Mouse (Mus musculus) limb, embryonic 10.5 days (tissue): Measurements from ENCODE around the gene Fam184b. TPM values are rescaled to one million over a fixed set of nuclear protein-coding genes. Genes with fewer than 3 reads are reported as not detected.

Experiments used
- DNase-seq: peaks from one replicate; pipeline ENCODE4 v3.0.0-alpha.2; 2017; ENCODE audit warnings: low spot score
- H3K27ac ChIP-seq: fragments of 300-500 bp; sonication (generic); 2 replicates; pipeline ENCODE4 v1.5.1; 2016; ENCODE audit warnings: mild to moderate bottlenecking
- H3K27me3 ChIP-seq: fragments of 300-500 bp; sonication (generic); 2 replicates; pipeline ENCODE4 v1.6.1; 2016; ENCODE audit warnings: low read depth, mild to moderate bottlenecking; ENCODE audit not compliant: poor library complexity, severe bottlenecking
- H3K36me3 ChIP-seq: fragments of 300-500 bp; sonication (generic); 2 replicates; pipeline ENCODE4 v1.6.1; 2016; ENCODE audit warnings: mild to moderate bottlenecking, moderate library complexity
- H3K4me1 ChIP-seq: fragments of 300-500 bp; sonication (generic); 2 replicates; pipeline ENCODE4 v1.6.1; 2016
- H3K4me3 ChIP-seq: fragments of 300-500 bp; sonication (generic); 2 replicates; pipeline ENCODE4 v1.5.1; 2016; ENCODE audit warnings: mild to moderate bottlenecking, moderate library complexity
- H3K9me3 ChIP-seq: fragments of 300-500 bp; sonication (generic); replicated peaks from 2 replicates; pipeline ENCODE4 v1.6.1; 2016; ENCODE audit warnings: mild to moderate bottlenecking
- WGBS: fragments of 180-500 bp; shearing (Covaris S2); methylation state at CpG from one replicate; pipeline ENCODE4 v1.1.7; 2016; 5-methylcytosine and 5-hydroxymethylcytosine counted together
- polyA plus RNA-seq: library from polyadenylated mRNA; unstranded; fragments of >200 nt; fragmentation: Nextera tagmentation; extraction: Ambion mirVana; gene quantifications from 2 replicates; pipeline ENCODE4 v1.2.1, GENCODE M21; 2016

Gene Fam184b
- polyA plus RNA-seq, 1 experiment from 2014 or later = 0.66 TPM

DNA sequence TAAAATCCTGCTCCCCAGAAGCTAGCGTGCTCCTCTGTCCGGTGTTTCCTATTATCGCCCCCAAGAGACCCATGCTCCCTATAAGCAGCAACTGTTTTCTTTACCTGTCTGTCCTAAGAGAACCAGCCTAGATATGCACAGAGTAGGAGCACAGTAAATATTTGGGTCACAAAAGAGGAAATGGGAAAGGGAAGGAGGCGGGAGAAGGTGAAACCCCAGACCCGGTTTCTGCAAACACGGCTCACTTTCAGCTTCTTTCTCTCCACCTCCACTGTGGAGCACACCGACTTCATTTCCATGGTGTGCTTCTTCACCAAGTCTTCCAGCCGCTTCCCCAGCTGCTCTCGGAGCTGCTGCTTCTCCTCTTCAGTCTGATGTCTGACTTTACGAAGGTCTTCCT lies 59.1 kb downstream of the Fam184b start:
- DNase-seq = no peak
- WGBS = 85% methylated on average over 10 of the region's 10 CpGs
- H3K4me1 ChIP-seq = no peaks in the 10 kb centered on the region
- H3K27ac ChIP-seq = no peak overlapping the region
- H3K4me3 ChIP-seq = no peak overlapping the region
- H3K36me3 ChIP-seq = no peaks in the 10 kb centered on the region
- no peaks in the 10 kb centered on the region for H3K27me3 ChIP-seq
- H3K9me3 ChIP-seq = no peaks in the 10 kb centered on the region

GRCm38 (mm10) chr5:45577376-45577775 lies 62.0 kb downstream of the Fam184b start:
- peaks cover 12% of the 10 kb centered on the region for H3K4me1 ChIP-seq
- H3K4me3 ChIP-seq = no peak overlapping the region
- H3K27me3 ChIP-seq = no peaks in the 10 kb centered on the region
- no peaks in the 10 kb centered on the region for H3K9me3 ChIP-seq
- 90% methylated on average over 1 of the region's 1 CpGs for WGBS
- no peak for DNase-seq
- H3K36me3 ChIP-seq = no peaks in the 10 kb centered on the region
- no peak overlapping the region for H3K27ac ChIP-seq

DNA sequence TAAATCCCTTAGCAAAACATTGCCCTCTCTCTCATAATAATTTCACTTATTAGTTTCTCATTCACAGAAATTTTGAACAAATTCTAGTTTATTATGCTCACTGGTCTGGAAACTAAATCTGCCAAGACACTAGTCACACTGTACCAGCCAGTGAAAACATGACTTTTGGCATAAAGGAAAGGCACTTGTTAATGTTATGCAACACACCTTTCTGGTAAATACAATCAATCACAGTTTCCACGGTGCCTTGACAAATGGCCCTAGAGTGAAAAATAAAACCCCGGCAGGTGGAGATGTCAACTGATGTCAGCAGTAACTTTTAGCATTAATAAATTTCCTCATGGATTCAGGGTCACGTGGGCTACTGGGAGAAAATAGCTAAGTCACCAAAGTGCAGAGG lies 62.7 kb downstream of the Fam184b start:
- H3K36me3 ChIP-seq = no peaks in the 10 kb centered on the region
- no peaks in the 10 kb centered on the region for H3K27me3 ChIP-seq
- H3K27ac ChIP-seq = no peak overlapping the region
- H3K4me1 ChIP-seq = peaks cover 13% of the 10 kb centered on the region
- 62% methylated on average over 3 of the region's 3 CpGs for WGBS
- no peak overlapping the region for H3K4me3 ChIP-seq
- H3K9me3 ChIP-seq = no peaks in the 10 kb centered on the region
- DNase-seq = no peak

DNA sequence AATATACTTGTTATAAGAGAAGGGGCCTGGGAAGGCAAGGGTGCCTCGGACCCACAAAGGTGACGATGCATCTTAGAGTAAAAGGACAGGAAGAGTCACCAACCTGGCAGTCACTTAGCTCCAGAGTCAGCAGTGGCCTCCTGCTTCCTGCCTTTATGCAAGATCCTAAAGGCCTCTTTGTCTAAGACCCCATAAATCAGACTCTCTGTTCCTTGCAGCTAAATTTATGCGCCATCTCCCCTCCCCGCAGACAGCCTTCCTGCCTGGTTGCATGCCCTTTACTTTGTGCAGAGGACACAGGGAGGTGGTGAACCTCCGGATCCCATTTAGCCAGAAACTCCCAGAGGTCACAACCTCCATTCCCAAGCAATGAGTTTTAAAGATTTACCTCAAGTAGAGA lies 66.6 kb downstream of the Fam184b start:
- no peaks in the 10 kb centered on the region for H3K27me3 ChIP-seq
- peaks cover 13% of the 10 kb centered on the region for H3K4me1 ChIP-seq
- WGBS = 42% methylated on average over 5 of the region's 5 CpGs
- H3K9me3 ChIP-seq = no peaks in the 10 kb centered on the region
- no peaks in the 10 kb centered on the region for H3K36me3 ChIP-seq
- H3K4me3 ChIP-seq = no peak overlapping the region
- no peak overlapping the region for H3K27ac ChIP-seq
- DNase-seq = peak; percentile 41

DNA sequence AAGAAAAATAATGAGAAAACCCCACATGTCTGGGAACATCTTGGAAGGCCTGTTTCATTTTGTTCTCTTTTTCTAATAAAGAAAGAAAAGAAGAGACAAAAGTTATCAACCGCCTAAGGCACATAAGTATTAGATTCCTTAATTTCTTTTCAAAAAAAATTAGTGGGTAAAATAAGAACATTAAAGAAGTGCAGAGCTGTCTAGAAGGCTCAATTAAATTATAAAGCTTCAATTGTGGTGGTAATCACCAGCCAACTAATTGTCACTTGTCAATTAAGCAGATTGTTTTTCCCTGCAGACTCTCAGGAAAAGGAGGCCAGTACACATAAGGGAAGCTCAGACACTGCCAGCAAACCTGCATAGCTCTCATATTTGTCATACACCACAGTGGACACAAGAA lies 73.6 kb downstream of the Fam184b start:
- no peak overlapping the region for H3K4me3 ChIP-seq
- no peaks in the 10 kb centered on the region for H3K27me3 ChIP-seq
- no peaks in the 10 kb centered on the region for H3K4me1 ChIP-seq
- DNase-seq = no peak
- H3K9me3 ChIP-seq = no peaks in the 10 kb centered on the region
- no peaks in the 10 kb centered on the region for H3K36me3 ChIP-seq
- 93% methylated on average over 1 of the region's 1 CpGs for whole genome bisulfite sequencing
- no peak overlapping the region for H3K27ac ChIP-seq

- no peak overlapping the region for H3K27ac ChIP-seq
- H3K4me3 ChIP-seq = no peak overlapping the region
- H3K36me3 ChIP-seq = no peaks in the 10 kb centered on the region
- no peak for DNase-seq
- H3K4me1 ChIP-seq = no peaks in the 10 kb centered on the region
- no peaks in the 10 kb centered on the region for H3K9me3 ChIP-seq
- WGBS = 72% methylated on average over 6 of the region's 6 CpGs
- no peaks in the 10 kb centered on the region for H3K27me3 ChIP-seq
Observed at GRCm38 (mm10) chr5:45564054-45564453, 75.4 kb downstream of the Fam184b start.

DNA sequence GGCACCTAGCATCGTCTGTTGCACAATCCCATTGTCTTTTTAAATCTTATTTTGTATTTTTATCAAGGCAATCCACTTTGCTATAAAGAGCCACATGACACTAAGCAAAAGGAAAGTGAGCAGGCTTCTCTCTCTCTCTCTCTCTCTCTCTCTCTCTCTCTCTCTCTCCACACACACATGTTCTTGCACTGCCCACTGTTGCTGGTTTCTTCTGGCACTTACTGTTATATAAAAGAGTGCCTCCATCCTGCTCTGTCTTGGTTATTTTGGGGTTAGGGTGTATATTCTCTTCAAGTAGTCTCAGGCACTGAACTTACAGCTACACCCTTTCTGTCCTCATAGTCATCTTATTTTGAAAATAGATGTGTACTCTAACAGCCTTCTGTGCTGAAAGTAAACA lies 89.8 kb downstream of the Fam184b start:
- no peaks in the 10 kb centered on the region for H3K4me1 ChIP-seq
- H3K27ac ChIP-seq = no peak overlapping the region
- no peaks in the 10 kb centered on the region for H3K36me3 ChIP-seq
- WGBS = 97% methylated on average over 1 of the region's 1 CpGs
- H3K27me3 ChIP-seq = no peaks in the 10 kb centered on the region
- no peak overlapping the region for H3K4me3 ChIP-seq
- H3K9me3 ChIP-seq = no peaks in the 10 kb centered on the region
- no peak for DNase-seq

GRCm38 (mm10) chr5:45543374-45543773 lies 96.0 kb downstream of the Fam184b start:
- no peaks in the 10 kb centered on the region for H3K9me3 ChIP-seq
- no peak overlapping the region for H3K4me3 ChIP-seq
- H3K36me3 ChIP-seq = no peaks in the 10 kb centered on the region
- no peak for DNase-seq
- H3K27me3 ChIP-seq = no peaks in the 10 kb centered on the region
- no peak overlapping the region for H3K27ac ChIP-seq
- 76% methylated on average over 5 of the region's 5 CpGs for WGBS
- no peaks in the 10 kb centered on the region for H3K4me1 ChIP-seq

DNA sequence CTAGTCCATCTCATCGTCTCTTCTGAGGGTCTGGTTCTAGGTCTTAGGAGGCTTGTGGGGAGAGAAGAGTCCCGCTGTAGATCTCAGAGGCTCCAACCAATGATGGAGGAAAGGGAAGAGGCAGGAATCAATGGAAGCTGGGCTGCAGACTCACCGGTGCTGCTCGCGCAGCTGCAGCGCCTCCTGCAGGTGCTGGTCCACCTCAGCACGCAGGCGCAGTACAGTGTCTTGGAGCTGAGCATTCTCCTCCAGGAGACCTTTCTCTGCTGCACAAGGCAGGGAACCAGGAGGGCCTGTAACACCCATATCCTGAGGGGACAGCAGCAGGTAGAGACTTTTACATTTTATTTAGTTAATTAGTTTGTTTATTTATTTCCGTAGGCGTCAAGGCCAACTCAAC lies 99.9 kb downstream of the Fam184b start:
- Histone ChIP-seq H3K36me3 (no peaks in the 10 kb centered on the region), H3K4me3 (no peak overlapping the region), H3K4me1 (peaks cover 2% of the 10 kb centered on the region; the same call in 1 of the 2 replicates), H3K27ac (no peak overlapping the region), H3K27me3 (no peaks in the 10 kb centered on the region), H3K9me3 (no peaks in the 10 kb centered on the region)
- DNase-seq = no peak
- 56% methylated on average over 10 of the region's 10 CpGs for WGBS

- H3K27ac ChIP-seq = no peak overlapping the region
- no peaks in the 10 kb centered on the region for H3K27me3 ChIP-seq
- H3K36me3 ChIP-seq = peaks cover 12% of the 10 kb centered on the region
- 65% methylated on average over 4 of the region's 4 CpGs for WGBS
- DNase-seq = no peak
- no peaks in the 10 kb centered on the region for H3K9me3 ChIP-seq
- peaks cover 8% of the 10 kb centered on the region; the same call in 1 of the 2 replicates for H3K4me1 ChIP-seq
- no peak overlapping the region for H3K4me3 ChIP-seq
Observed at GRCm38 (mm10) chr5:45535177-45535576, 104.2 kb downstream of the Fam184b start.

GRCm38 (mm10) chr5:45534319-45535098 lies 104.9 kb downstream of the Fam184b start:
- peak; percentile 72 for DNase-seq
- 6% methylated on average over 17 of the region's 17 CpGs for WGBS
- Histone ChIP-seq H3K4me3 (peak overlapping the region; percentile 10; the same call in 1 of the 2 replicates), H3K9me3 (no peaks in the 10 kb centered on the region), H3K36me3 (peaks cover 19% of the 10 kb centered on the region), H3K27ac (no peak overlapping the region), H3K4me1 (peaks cover 8% of the 10 kb centered on the region; the same call in 1 of the 2 replicates), H3K27me3 (no peaks in the 10 kb centered on the region)

DNA sequence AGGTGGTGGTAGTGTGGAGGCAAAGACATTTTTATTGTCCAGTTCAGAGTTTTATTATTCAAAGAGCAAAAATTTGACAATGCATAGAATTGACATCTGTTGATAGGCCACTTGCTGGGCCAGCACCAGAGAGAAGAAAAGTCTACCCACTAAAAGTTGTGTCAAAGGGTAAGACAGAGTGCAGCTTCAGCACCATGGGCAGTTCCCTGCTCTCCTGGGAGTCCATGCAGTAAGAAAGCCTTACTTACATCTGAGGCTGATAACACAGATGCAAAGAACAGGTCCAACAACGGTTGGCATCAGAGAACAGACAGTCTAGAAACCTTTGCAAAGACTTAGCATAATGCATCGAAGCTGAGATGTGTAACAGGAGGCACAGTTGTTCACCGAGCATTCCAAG lies 109.7 kb downstream of the Fam184b start:
- Histone ChIP-seq H3K27me3 (no peaks in the 10 kb centered on the region), H3K27ac (no peak overlapping the region), H3K4me1 (peaks cover 7% of the 10 kb centered on the region; the same call in 1 of the 2 replicates), H3K4me3 (no peak overlapping the region), H3K36me3 (peaks cover 67% of the 10 kb centered on the region), H3K9me3 (no peaks in the 10 kb centered on the region)
- DNase-seq = peak; percentile 57
- WGBS = 95% methylated on average over 3 of the region's 3 CpGs

DNA sequence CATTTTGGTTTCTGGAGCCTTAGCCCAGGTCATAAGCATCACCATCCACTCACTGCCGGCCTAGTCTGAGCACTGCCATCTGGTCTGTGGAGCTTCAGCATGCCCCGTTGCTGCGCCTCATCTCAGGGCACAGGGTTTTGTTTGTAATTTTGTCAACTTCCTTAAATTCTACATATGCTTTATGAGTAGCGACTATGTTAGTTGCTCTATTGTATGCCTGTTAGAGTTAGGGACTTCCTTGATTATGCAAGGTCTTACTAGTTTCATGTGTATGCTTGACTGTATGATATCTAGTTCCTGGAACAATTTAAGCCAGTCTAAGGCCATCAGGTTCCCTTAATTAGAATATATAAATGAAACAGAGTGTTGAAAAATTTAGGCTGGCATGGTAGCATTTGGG lies 113.1 kb downstream of the Fam184b start:
- no peak for DNase-seq
- WGBS = 95% methylated on average over 4 of the region's 4 CpGs
- H3K9me3 ChIP-seq = no peaks in the 10 kb centered on the region
- H3K27ac ChIP-seq = no peak overlapping the region
- H3K4me1 ChIP-seq = peaks cover 4% of the 10 kb centered on the region
- peaks cover 80% of the 10 kb centered on the region for H3K36me3 ChIP-seq
- no peaks in the 10 kb centered on the region for H3K27me3 ChIP-seq
- H3K4me3 ChIP-seq = no peak overlapping the region

GRCm38 (mm10) chr5:45525101-45525500 lies 114.3 kb downstream of the Fam184b start:
- no peaks in the 10 kb centered on the region for H3K27me3 ChIP-seq
- 97% methylated on average over 10 of the region's 10 CpGs for WGBS
- peaks cover 10% of the 10 kb centered on the region for H3K4me1 ChIP-seq
- no peak overlapping the region for H3K27ac ChIP-seq
- no peak overlapping the region for H3K4me3 ChIP-seq
- DNase-seq = no peak
- H3K9me3 ChIP-seq = no peaks in the 10 kb centered on the region
- peaks cover 72% of the 10 kb centered on the region for H3K36me3 ChIP-seq
